Mouse (Mus musculus) kidney, adult 2 months (tissue): ENCODE measurements at regions not wholly inside any gene's neighbourhood (a gene's known extent, or its start where the extent isn't known, plus 50 kb on each side); places are given as distances from the start of the nearest gene placed in this dataset.
A peak's percentile ranks its signal among the peaks of the same experiment; 100 is the strongest.

Source experiments
- DNase-seq: peaks from one replicate; pipeline ENCODE4 v3.0.0; 2021
- H3K27ac ChIP-seq: fragments of 200-500 bp; 2 replicates; pipeline ENCODE4 v1.5.1; 2012; ENCODE audit warnings: low read depth, low read length, control low read depth, inconsistent platforms; ENCODE audit not compliant: insufficient read depth
- H3K27me3 ChIP-seq: fragments of 200-500 bp; replicated peaks from 2 replicates; pipeline ENCODE4 v1.6.1; 2012; ENCODE audit warnings: mild to moderate bottlenecking, moderate library complexity, low read length, inconsistent platforms; ENCODE audit not compliant: control insufficient read depth, insufficient read depth
- H3K36me3 ChIP-seq: fragments of 200-500 bp; 2 replicates; pipeline ENCODE4 v1.6.1; 2012; ENCODE audit warnings: mild to moderate bottlenecking, moderate library complexity, low read length, inconsistent platforms; ENCODE audit not compliant: control insufficient read depth, insufficient read depth
- H3K4me1 ChIP-seq: fragments of 200-500 bp; 2 replicates; pipeline ENCODE4 v1.6.1; 2011; ENCODE audit warnings: low read length; ENCODE audit not compliant: control insufficient read depth, insufficient read depth
- H3K4me3 ChIP-seq: fragments of 200-500 bp; 2 replicates; pipeline ENCODE4 v1.5.1; 2011; ENCODE audit warnings: mild to moderate bottlenecking, low read depth, low read length, control low read depth; ENCODE audit not compliant: insufficient read depth
- CTCF ChIP-seq: fragments of 200-500 bp; conservative IDR thresholded peaks from 2 replicates; pipeline ENCODE4 v1.5.1; 2011; ENCODE audit warnings: low read depth, mild to moderate bottlenecking, control low read depth, low read length, moderate library complexity, mixed read lengths; ENCODE audit not compliant: insufficient read depth, insufficient read length
- POLR2A ChIP-seq: fragments of 200-500 bp; IDR thresholded peaks from one replicate; pipeline ENCODE4 v1.6.1; 2011; ENCODE audit warnings: low read depth, low read length, control low read depth
- WGBS: fragments of 180-500 bp; shearing (Covaris S2); methylation state at CpG from one replicate; pipeline ENCODE4 v1.1.7; 2018; 5-methylcytosine and 5-hydroxymethylcytosine counted together

DNA sequence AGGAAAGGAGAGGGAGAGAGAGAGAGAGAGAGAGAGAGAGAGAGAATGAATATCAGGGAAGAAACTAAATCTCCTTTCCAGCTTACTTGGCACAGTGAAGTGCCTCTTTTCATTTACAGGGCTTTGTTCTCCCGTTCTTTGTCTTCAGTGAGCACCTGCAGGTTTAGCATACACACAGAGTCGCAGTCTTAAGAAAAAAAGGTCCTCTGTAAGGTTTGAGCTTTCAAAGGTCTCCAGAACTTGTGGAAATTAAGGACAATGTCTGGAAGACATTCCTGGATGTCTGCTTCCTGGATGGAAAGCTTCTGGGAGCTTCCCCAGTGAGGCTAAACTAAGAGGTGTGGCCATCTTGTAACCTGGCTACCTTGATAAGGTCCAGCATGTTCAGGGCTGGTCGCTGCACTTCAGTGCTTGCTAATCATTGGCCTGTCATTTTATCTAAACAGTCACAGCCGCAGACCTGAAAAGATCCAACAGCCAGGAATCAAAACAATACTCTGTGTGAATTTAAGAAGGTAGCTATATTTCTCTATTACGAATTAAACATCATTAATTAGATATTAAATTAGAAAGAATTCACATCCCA, 113.1 kb upstream of the Ralgapa2 start:
- 61% methylated on average over 5 of the region's 5 CpGs for WGBS
- no peaks in the 10 kb centered on the region for H3K4me1 ChIP-seq
- no peak overlapping the region for H3K4me3 ChIP-seq
- no peaks in the 10 kb centered on the region for H3K36me3 ChIP-seq
- no peak for DNase-seq
- no peak overlapping the region for H3K27ac ChIP-seq
- no peaks in the 10 kb centered on the region for H3K27me3 ChIP-seq
- no peak for TF ChIP-seq POLR2A
- TF ChIP-seq CTCF = no peak

DNA sequence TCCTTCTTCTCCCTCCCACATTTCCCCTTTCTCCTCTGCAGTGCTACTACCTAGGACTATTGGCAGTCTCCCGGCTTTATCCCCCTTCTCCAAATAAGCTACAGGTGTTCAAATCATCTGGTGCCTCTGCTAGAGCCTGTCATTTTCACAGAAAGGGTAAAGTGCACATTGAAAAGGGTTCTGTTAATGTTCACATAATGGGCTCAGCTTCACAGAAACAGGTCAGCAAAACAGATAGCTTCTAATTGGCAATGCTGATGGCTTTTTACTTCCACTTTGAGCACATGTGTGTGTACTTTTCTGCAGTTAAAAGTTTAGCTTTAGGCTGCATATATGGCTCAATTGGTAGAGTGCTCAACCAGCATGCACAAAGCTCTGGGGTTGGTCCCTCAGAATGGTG, 114.4 kb upstream of the Ralgapa2 start:
- TF ChIP-seq CTCF (no peak), POLR2A (no peak)
- no peak overlapping the region for H3K4me3 ChIP-seq

DNA sequence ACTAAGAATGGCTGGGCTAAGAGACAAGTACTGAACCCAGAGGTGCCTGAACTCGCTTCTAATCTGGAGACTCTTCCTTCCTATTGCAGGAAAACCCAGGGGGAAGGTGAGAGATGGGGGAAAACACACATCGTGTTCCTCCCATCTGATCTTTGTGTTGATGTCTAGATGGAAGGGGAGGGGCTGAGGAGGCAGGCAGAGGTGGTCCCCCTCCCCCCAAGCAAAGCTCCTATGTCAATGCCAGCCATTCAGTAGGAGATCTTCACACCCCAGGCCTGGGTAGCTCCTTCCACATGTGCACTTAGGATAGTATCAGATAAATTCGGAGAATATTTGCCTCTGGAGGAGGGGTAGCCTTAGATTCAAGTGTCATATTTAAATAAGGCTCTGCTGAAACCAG, 118.0 kb upstream of the Ralgapa2 start:
- Histone ChIP-seq H3K4me3 (no peak overlapping the region), H3K27me3 (no peaks in the 10 kb centered on the region), H3K36me3 (no peaks in the 10 kb centered on the region), H3K27ac (no peak overlapping the region), H3K4me1 (peaks cover 2% of the 10 kb centered on the region; the same call in 1 of the 2 replicates)
- 57% methylated on average over 3 of the region's 3 CpGs for WGBS
- no peak for TF ChIP-seq CTCF
- TF ChIP-seq POLR2A = no peak
- no peak for DNase-seq

More for the DNA sequence above, 114.4 kb upstream of the Ralgapa2 start:
- peak; percentile 64 for DNase-seq
- Histone ChIP-seq H3K4me1 (no peaks in the 10 kb centered on the region), H3K27ac (no peak overlapping the region), H3K36me3 (no peaks in the 10 kb centered on the region), H3K27me3 (no peaks in the 10 kb centered on the region)
- WGBS = 27% methylated on average over 1 of the region's 1 CpGs

DNA sequence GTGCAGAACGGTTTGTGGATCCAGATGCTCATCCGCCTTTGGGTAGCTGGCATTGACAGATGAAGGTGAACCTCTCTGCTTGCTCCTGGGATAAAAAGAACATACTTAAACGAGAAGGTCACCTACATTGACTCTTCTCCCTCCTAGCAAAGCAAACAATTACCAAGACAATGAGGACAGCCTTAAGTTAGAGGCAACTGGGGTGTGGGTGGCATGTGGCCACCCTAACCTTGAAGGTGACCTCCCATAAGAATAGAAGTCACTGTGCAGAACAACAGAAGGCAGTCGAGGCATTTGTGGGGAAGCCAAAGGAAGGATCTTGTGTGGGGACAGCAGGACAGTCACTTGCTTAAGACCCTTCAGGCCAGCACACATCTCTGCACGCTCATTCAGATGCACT, 119.0 kb upstream of the Ralgapa2 start:
- no peak for TF ChIP-seq CTCF
- TF ChIP-seq POLR2A = no peak
- Histone ChIP-seq H3K4me3 (no peak overlapping the region), H3K36me3 (no peaks in the 10 kb centered on the region), H3K27me3 (no peaks in the 10 kb centered on the region), H3K4me1 (peaks cover 2% of the 10 kb centered on the region; the same call in 1 of the 2 replicates), H3K27ac (no peak overlapping the region)
- no peak for DNase-seq
- WGBS = 64% methylated on average over 5 of the region's 5 CpGs

DNA sequence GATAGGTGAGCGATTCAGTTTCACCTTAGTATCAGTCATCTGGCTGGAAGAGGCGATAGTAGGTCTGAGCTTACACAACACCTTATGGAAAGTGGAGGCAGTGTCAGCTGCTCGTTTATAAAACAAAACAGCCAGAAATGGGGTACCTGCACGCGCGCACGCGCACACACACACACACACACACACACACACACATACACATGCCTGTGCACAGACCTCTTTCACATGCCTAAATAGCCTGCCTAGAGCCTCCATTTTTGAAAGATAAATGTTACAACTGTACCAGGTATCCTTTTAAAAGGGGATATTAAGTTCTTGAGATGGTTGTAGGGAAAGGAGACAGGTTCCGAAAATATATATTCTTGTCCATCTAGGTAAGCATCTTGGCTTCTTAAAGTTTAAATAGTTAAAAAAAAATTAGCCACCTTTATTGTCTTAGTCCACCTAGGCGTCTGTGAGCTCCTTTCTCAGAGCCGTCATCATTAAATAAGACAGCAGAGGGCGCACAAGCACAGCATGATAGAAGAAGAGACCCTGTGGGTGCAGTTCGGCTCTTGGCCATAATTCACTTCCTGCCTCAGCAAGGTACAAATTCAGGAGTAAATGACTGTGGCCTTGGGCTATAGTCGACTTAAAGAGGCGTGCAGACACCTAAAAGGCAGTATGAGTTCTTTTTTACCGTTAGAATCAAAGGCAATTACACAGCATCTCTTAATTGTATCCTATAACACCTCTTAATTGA, 121.4 kb upstream of the Ralgapa2 start:
- TF ChIP-seq CTCF (peak; percentile 73), POLR2A (no peak)
- Histone ChIP-seq H3K27me3 (no peaks in the 10 kb centered on the region; the same call in 1 of the 2 replicates), H3K36me3 (no peaks in the 10 kb centered on the region), H3K27ac (no peak overlapping the region), H3K4me1 (peaks cover 2% of the 10 kb centered on the region; the same call in 1 of the 2 replicates), H3K4me3 (no peak overlapping the region)
- peak; percentile 65 for DNase-seq
- 49% methylated on average over 16 of the region's 16 CpGs for WGBS

DNA sequence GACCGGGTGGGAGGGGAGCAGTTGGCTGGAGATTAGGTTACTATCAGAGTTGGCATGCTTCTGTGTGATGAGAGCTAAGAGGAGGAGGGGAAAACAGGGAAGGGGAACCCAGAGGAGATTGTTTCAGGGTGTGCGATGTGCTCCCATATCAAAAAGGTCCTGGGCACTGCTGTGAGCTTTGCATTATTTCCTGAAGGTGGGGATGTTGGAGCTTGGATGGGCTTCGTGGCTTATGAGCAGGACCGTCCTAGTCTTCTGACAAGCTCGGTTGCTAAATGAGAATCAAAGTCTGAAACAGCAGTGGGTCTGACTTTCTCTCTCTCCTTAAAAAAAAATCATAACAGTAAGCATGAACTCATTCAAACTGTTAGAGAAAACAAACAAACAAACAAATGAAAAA, 125.4 kb upstream of the Ralgapa2 start:
- Histone ChIP-seq H3K4me3 (no peak overlapping the region), H3K27me3 (no peaks in the 10 kb centered on the region; the same call in 1 of the 2 replicates), H3K27ac (no peak overlapping the region), H3K36me3 (no peaks in the 10 kb centered on the region), H3K4me1 (peaks cover 2% of the 10 kb centered on the region; the same call in 1 of the 2 replicates)
- TF ChIP-seq CTCF = no peak
- TF ChIP-seq POLR2A = no peak
- no peak for DNase-seq
- WGBS = 47% methylated on average over 5 of the region's 5 CpGs

DNA sequence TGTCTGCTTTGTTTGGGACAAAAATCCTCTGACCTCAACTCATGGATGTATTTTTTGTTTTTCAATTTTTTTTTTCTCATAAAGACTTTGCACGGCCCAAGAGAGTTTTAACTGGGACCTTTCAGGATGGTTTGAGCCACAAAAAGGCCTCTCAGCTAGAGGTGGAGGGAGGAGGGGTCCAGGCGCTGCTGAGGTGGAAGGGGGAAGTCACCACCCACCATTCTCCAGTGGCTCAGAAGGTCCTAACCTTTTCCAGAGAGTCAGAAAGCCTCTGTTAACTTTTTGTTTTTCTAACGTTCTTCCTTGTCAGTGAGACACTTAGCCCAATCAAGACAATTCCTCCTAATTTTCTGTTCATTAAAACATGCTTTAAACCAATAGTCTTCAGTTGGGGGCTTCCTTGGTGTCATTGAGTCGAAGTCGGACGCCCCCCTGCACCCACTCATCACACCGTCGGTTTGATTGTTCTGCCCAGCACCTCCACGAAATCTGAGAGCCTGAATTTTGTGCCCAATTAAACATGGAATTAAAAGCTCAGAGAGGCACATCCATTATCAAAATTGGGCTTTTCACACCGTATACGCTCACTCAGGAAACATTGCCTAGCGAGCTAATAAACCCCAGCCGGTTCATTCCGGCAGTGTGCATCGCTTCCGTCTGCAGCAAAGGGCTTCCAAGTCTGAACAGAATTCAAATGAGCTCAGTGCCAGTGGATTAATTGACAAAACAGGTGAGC, 134.3 kb upstream of the Ralgapa2 start:
- no peak overlapping the region for H3K4me3 ChIP-seq
- H3K36me3 ChIP-seq = no peaks in the 10 kb centered on the region
- no peaks in the 10 kb centered on the region for H3K4me1 ChIP-seq
- 19% methylated on average over 16 of the region's 16 CpGs for WGBS
- DNase-seq = peak; percentile 1
- 0 out of 2 replicates have a peak, but pooled peaks cover 1% of the 10 kb centered on the region for H3K27me3 ChIP-seq
- TF ChIP-seq CTCF = no peak
- TF ChIP-seq POLR2A = no peak
- no peak overlapping the region for H3K27ac ChIP-seq
